Mouse (Mus musculus) heart, postnatal 10 days (tissue): ENCODE results near the gene Sost. TPM values are rescaled to one million over a fixed set of nuclear protein-coding genes. Genes with fewer than 3 reads are reported as not detected.

Experiments used
- total RNA-seq, 2 experiments: library from RNA; stranded (reverse); gene quantifications; 2 replicates each; pipeline ENCODE4 v1.2.3; 2021

The Sost gene
- total RNA-seq, 2 experiments from 2014 or later = 1.5 to 2.2 TPM

Other genes starting within 250 kb of the Sost start
- 10 to 100 TPM; 19.0 to 21.0 TPM for gene Dhx8, start 234.1 kb downstream of the Sost start, total RNA-seq
- gene Etv4, start 181.6 kb downstream of the Sost start, total RNA-seq = 1 to 10 TPM; 2.1 to 2.7 TPM
- gene Meox1, start 72.6 kb downstream of the Sost start, total RNA-seq = 10 to 100 TPM; 23.7 to 27.5 TPM
- not detected for gene Cfap97d1, start 17.3 kb upstream of the Sost start, total RNA-seq
- 100 to 1,000 TPM; 145 to 170 TPM for gene Dusp3, start 20.0 kb upstream of the Sost start, total RNA-seq
- 1 to 10 TPM; 5.5 to 7.4 TPM for gene Mpp3, start 61.4 kb upstream of the Sost start, total RNA-seq
- gene Cd300lg, start 74.5 kb upstream of the Sost start, total RNA-seq = 10 to 100 TPM; 64.4 to 75.9 TPM
- 1 to 10 TPM; 4.0 to 4.1 TPM for gene Mpp2, start 121.5 kb upstream of the Sost start, total RNA-seq
- not detected for gene Ppy, start 134.3 kb upstream of the Sost start, total RNA-seq
- not detected for gene Pyy, start 140.8 kb upstream of the Sost start, total RNA-seq
- gene Nags, start 178.5 kb upstream of the Sost start, total RNA-seq = under 1 TPM in 1 of 2 experiments, not detected in 1; 0.12 TPM
- gene Tmem101, start 189.4 kb upstream of the Sost start, total RNA-seq = 10 to 100 TPM; 13.7 to 14.7 TPM
- gene Lsm12, start 218.3 kb upstream of the Sost start, total RNA-seq = 10 to 100 TPM; 58.5 to 61.4 TPM
- 10 to 100 TPM; 37.9 to 38.1 TPM for gene G6pc3, start 222.6 kb upstream of the Sost start, total RNA-seq